Comparison of ENCODE assay signal across 11 mouse cellular contexts in genomic region chr3:126364555-126364954, GRCm38 (mm10). TPM values are rescaled to one million over a fixed set of nuclear protein-coding genes. Genes with fewer than 3 reads are reported as not detected.
DNase-seq lines count a peak whose midpoint lies in the region; ATAC-seq lines count a peak whose summit lies in the region.
"Had no signal": no experiment of that assay in that cellular context is flagged by ENCODE, and none has a peak within 500 bp of the region (broad histone marks: within the 10 kb centered on the region; RNA-seq: fewer than 3 reads in every experiment).

No protein-coding gene starts in this region.

- H3K4me2 ChIP-seq in heart, embryonic 16.5 days (ENCODE audit: low read depth, low read length): peak overlapping the region; percentile 92
- H3K4me2 ChIP-seq in lung, embryonic 16.5 days (ENCODE audit: low read depth, low read length): peak overlapping the region; percentile 75; the same call in 1 of the 2 replicates
- peak overlapping the region; percentile 85 for H3K4me2 ChIP-seq in intestine, embryonic 14.5 days (ENCODE audit: low read length)
- H3K4me2 ChIP-seq in neural tube, embryonic 15.5 days: peak overlapping the region; percentile 91

- WGBS in heart, embryonic 16.5 days: 72% methylated on average over 7 of the region's 7 CpGs
- 83% methylated on average over 7 of the region's 7 CpGs for WGBS in lung, embryonic 16.5 days
- 79% methylated on average over 7 of the region's 7 CpGs for WGBS in intestine, embryonic 14.5 days
- WGBS in neural tube, embryonic 15.5 days: 86% methylated on average over 7 of the region's 7 CpGs

- H3K4me1 ChIP-seq in heart, embryonic 16.5 days (ENCODE audit: control insufficient read depth, insufficient read depth, low read length): peaks cover 3% of the 10 kb centered on the region
- no peaks in the 10 kb centered on the region for H3K4me1 ChIP-seq in lung, embryonic 16.5 days (replicated peaks; ENCODE audit: control insufficient read depth, insufficient read depth, low read length)
- no peaks in the 10 kb centered on the region; the same call in 1 of the 2 replicates for H3K4me1 ChIP-seq in intestine, embryonic 14.5 days (replicated peaks; ENCODE audit: control insufficient read depth, insufficient read depth, low read length)
- peaks cover 9% of the 10 kb centered on the region; the same call in 1 of the 2 replicates for H3K4me1 ChIP-seq in neural tube, embryonic 15.5 days

- H3K4me3 ChIP-seq in heart, embryonic 16.5 days (ENCODE audit: low read length): peak overlapping the region; percentile 55
- H3K4me3 ChIP-seq in lung, embryonic 16.5 days (ENCODE audit: low read length): peak overlapping the region; percentile 52
- H3K4me3 ChIP-seq in intestine, embryonic 14.5 days (ENCODE audit: low read depth, low read length): peak overlapping the region; percentile 47
- peak overlapping the region; percentile 46; the same call in 1 of the 2 replicates for H3K4me3 ChIP-seq in neural tube, embryonic 15.5 days (replicated peaks)

- no peaks in the 10 kb centered on the region for H3K9me3 ChIP-seq in heart, embryonic 16.5 days (replicated peaks; ENCODE audit: control insufficient read depth, low read length)
- no peaks in the 10 kb centered on the region for H3K9me3 ChIP-seq in lung, embryonic 16.5 days (ENCODE audit: control insufficient read depth, low read length)
- no peaks in the 10 kb centered on the region for H3K9me3 ChIP-seq in intestine, embryonic 14.5 days (ENCODE audit: control insufficient read depth, low read length)
- no peaks in the 10 kb centered on the region for H3K9me3 ChIP-seq in neural tube, embryonic 15.5 days (replicated peaks)

- no peak for DNase-seq in heart, postnatal 25 days (ENCODE audit: low spot score)
- DNase-seq in lung, postnatal 10 days: no peak
- DNase-seq in intestine, embryonic 14.5 days (ENCODE audit: low spot score): no peak
- no peak for DNase-seq in testis, postnatal 10 days (ENCODE audit: low spot score)
- no peak for DNase-seq in thymus, postnatal 10 days (ENCODE audit: low spot score in 2 of 2)
- DNase-seq: cerebellum, postnatal 36 days; thymus, adult 18-20 months had no signal

- H3K36me3 ChIP-seq in heart, embryonic 16.5 days (ENCODE audit: control insufficient read depth, insufficient read depth): no peaks in the 10 kb centered on the region
- H3K36me3 ChIP-seq in lung, embryonic 16.5 days (ENCODE audit: control insufficient read depth, insufficient read depth, low read length): no peaks in the 10 kb centered on the region
- H3K36me3 ChIP-seq in intestine, embryonic 14.5 days (ENCODE audit: control insufficient read depth, insufficient read depth, low read length): no peaks in the 10 kb centered on the region
- H3K36me3 ChIP-seq in neural tube, embryonic 15.5 days: no peaks in the 10 kb centered on the region

- ATAC-seq in heart, embryonic 16.5 days (replicated peaks; ENCODE audit: extremely low read depth, insufficient read depth, low FRiP score): no peak
- ATAC-seq in lung, embryonic 16.5 days (ENCODE audit: low read depth): 0 out of 2 replicates have a peak, but pooled peaks have one; percentile 19
- no peak for ATAC-seq in intestine, embryonic 14.5 days (replicated peaks; ENCODE audit: low FRiP score, low TSS enrichment, low read depth)
- no peak for ATAC-seq in neural tube, embryonic 15.5 days (ENCODE audit: low FRiP score)

- 0 out of 2 replicates have a peak, but pooled peaks cover 2% of the 10 kb centered on the region for H3K27me3 ChIP-seq in heart, embryonic 16.5 days (ENCODE audit: control insufficient read depth, insufficient read depth, low read length)
- no peaks in the 10 kb centered on the region for H3K27me3 ChIP-seq in lung, embryonic 16.5 days (ENCODE audit: control insufficient read depth, insufficient read depth, low read depth, low read length)
- H3K27me3 ChIP-seq in intestine, embryonic 14.5 days (replicated peaks; ENCODE audit: control insufficient read depth, insufficient read depth, low read length): peaks cover 5% of the 10 kb centered on the region; the same call in 1 of the 2 replicates
- H3K27me3 ChIP-seq in neural tube, embryonic 15.5 days (replicated peaks): peaks cover 4% of the 10 kb centered on the region

- H3K9ac ChIP-seq in heart, embryonic 16.5 days (ENCODE audit: low read length): no peak overlapping the region
- no peak overlapping the region for H3K9ac ChIP-seq in lung, embryonic 16.5 days (ENCODE audit: low read length)
- H3K9ac ChIP-seq in intestine, embryonic 14.5 days (ENCODE audit: low read length): no peak overlapping the region
- no peak overlapping the region for H3K9ac ChIP-seq in neural tube, embryonic 15.5 days (replicated peaks)

- intact Hi-C loops in heart, postnatal 25 days (cut with DNase I): no loop called here

- no peak overlapping the region for H3K27ac ChIP-seq in heart, embryonic 16.5 days (ENCODE audit: low read length)
- no peak overlapping the region for H3K27ac ChIP-seq in lung, embryonic 16.5 days (ENCODE audit: low read length)
- no peak overlapping the region for H3K27ac ChIP-seq in intestine, embryonic 14.5 days (ENCODE audit: low read depth)
- no peak overlapping the region for H3K27ac ChIP-seq in neural tube, embryonic 15.5 days (replicated peaks)
- H3K27ac ChIP-seq: macrophage had no signal

RNA-seq across cellular contexts. Expression of gene Arsj, which starts 1.1 kb away (rescaled TPM):
- polyA plus RNA-seq in heart, embryonic 16.5 days (2015; fragmentation: Nextera tagmentation; extraction: Ambion mirVana): 0.89 and 1.2 TPM in 2 replicates
- under 1 TPM; 0.56 to 0.60 TPM for total RNA-seq in heart, postnatal 25 days (2021)
- 0.94 and 1.4 TPM in 2 replicates for polyA plus RNA-seq in lung, embryonic 16.5 days (2015; fragmentation: Nextera tagmentation; extraction: Ambion mirVana)
- 1.3 and 1.5 TPM in 2 replicates for polyA plus RNA-seq in intestine, embryonic 14.5 days (2014; fragmentation: Nextera tagmentation; extraction: Ambion mirVana)
- 0.73 and 1.1 TPM in 2 replicates for polyA plus RNA-seq in neural tube, embryonic 15.5 days (2015; fragmentation: Nextera tagmentation; extraction: Ambion mirVana)
- polyA plus RNA-seq: macrophage had no signal
